Mouse (Mus musculus) CH12.LX (cell line): ENCODE data around the gene Ddx11. TPM values are rescaled to one million over a fixed set of nuclear protein-coding genes. Genes with fewer than 3 reads are reported as not detected.

Experiments
- DNase-seq: peaks from one replicate; pipeline ENCODE4 v3.0.0-alpha.2; 2013; ENCODE audit errors: extremely low read depth
- H3K27ac ChIP-seq: 2 replicates; pipeline ENCODE4 v1.5.1; 2012; ENCODE audit warnings: low read depth, mild to moderate bottlenecking, control low read depth, moderate library complexity; ENCODE audit not compliant: insufficient read depth
- H3K27me3 ChIP-seq: replicated peaks from 2 replicates; pipeline ENCODE3; 2012; ENCODE audit warnings: inconsistent platforms
- H3K36me3 ChIP-seq, 2 experiments: replicated peaks in 1 of 2; 2 replicates each; pipeline versions ENCODE3 to v1.6.1; 2012; ENCODE audit warnings: inconsistent platforms in 1 of 2, low read length in 1 of 2, mild to moderate bottlenecking in 1 of 2, mixed read lengths in 1 of 2, moderate library complexity in 1 of 2; ENCODE audit not compliant: control insufficient read depth in 1 of 2, insufficient read depth in 1 of 2
- H3K4me1 ChIP-seq, 2 experiments: 2 replicates each; pipeline ENCODE4 v1.6.1; 2012; ENCODE audit warnings: inconsistent platforms in 1 of 2, moderate library complexity in 1 of 2; ENCODE audit not compliant: insufficient read depth in 2 of 2, control insufficient read depth in 1 of 2
- H3K4me2 ChIP-seq: 2 replicates; pipeline ENCODE4 v1.6.1; 2012; ENCODE audit warnings: low read depth, mild to moderate bottlenecking, control low read depth; ENCODE audit not compliant: poor library complexity, insufficient read depth, severe bottlenecking
- H3K4me3 ChIP-seq, 3 experiments: fragments of 150-350 bp in 1 of 3; sonication (generic) in 1 of 3; replicated peaks in 1 of 3; 2 replicates each; pipeline versions ENCODE3 to v1.5.1; 2011 to 2012; ENCODE audit warnings: low read depth in 2 of 3, low read length in 2 of 3, mild to moderate bottlenecking in 2 of 3, moderate library complexity in 2 of 3, control low read depth in 1 of 3, improper control_type of control experiment in 1 of 3, inconsistent platforms in 1 of 3, mixed read lengths in 1 of 3; ENCODE audit not compliant: poor library complexity in 1 of 3
- H3K79me2 ChIP-seq: replicated peaks from 2 replicates; pipeline ENCODE4 v1.6.1; 2012; ENCODE audit warnings: mild to moderate bottlenecking, moderate library complexity; ENCODE audit not compliant: control insufficient read depth, poor library complexity, insufficient read depth, severe bottlenecking; ENCODE audit errors: extremely low read depth
- H3K9ac ChIP-seq: 2 replicates; pipeline ENCODE4 v1.6.1; 2012; ENCODE audit warnings: low read depth, mild to moderate bottlenecking, control low read depth, moderate library complexity; ENCODE audit not compliant: insufficient read depth
- H3K9me3 ChIP-seq: replicated peaks from 2 replicates; pipeline ENCODE3; 2012; ENCODE audit warnings: low read length, inconsistent platforms, mixed read lengths
- BHLHE40 ChIP-seq: IDR thresholded peaks from 2 replicates; pipeline ENCODE4 v1.6.1; 2011; ENCODE audit warnings: mild to moderate bottlenecking, low read depth, low read length, improper control_type of control experiment
- CHD1 ChIP-seq: IDR thresholded peaks from 2 replicates; pipeline ENCODE4 v1.6.1; 2012; ENCODE audit warnings: low read depth, low read length, improper control_type of control experiment, inconsistent platforms
- CHD2 ChIP-seq: IDR thresholded peaks from 2 replicates; pipeline ENCODE4 v1.6.1; 2011; ENCODE audit warnings: low read length, improper control_type of control experiment
- CTCF ChIP-seq, 2 experiments: IDR thresholded peaks in 1 of 2; conservative IDR thresholded peaks in 1 of 2; 2 replicates each; pipeline ENCODE4 v1.5.1; 2011 to 2012; ENCODE audit warnings: low read depth in 2 of 2, low read length in 2 of 2, improper control_type of control experiment in 1 of 2, inconsistent platforms in 1 of 2, mild to moderate bottlenecking in 1 of 2, moderate library complexity in 1 of 2
- E2F4 ChIP-seq: IDR thresholded peaks from 2 replicates; pipeline ENCODE4 v1.6.1; 2011; ENCODE audit warnings: low read depth, low read length, improper control_type of control experiment; ENCODE audit not compliant: insufficient replicate concordance
- ELF1 ChIP-seq: IDR thresholded peaks from 2 replicates; pipeline ENCODE4 v1.6.1; 2014; ENCODE audit warnings: low read depth, mild to moderate bottlenecking, inconsistent platforms, low read length, improper control_type of control experiment
- ETS1 ChIP-seq: conservative IDR thresholded peaks from 2 replicates; pipeline ENCODE4 v1.6.1; 2012; ENCODE audit warnings: low read depth, mild to moderate bottlenecking, inconsistent platforms, low read length, improper control_type of control experiment, moderate library complexity
- HCFC1 ChIP-seq: IDR thresholded peaks from 2 replicates; pipeline ENCODE4 v1.6.1; 2012; ENCODE audit warnings: low read depth, mild to moderate bottlenecking, inconsistent platforms, low read length, improper control_type of control experiment
- IRF4 ChIP-seq: IDR thresholded peaks from 2 replicates; pipeline ENCODE4 v1.6.1; 2014; ENCODE audit warnings: low read depth, mild to moderate bottlenecking, inconsistent platforms, low read length, improper control_type of control experiment
- JUN ChIP-seq: IDR thresholded peaks from 2 replicates; pipeline ENCODE4 v1.6.1; 2011; ENCODE audit warnings: low read depth, mild to moderate bottlenecking, low read length, improper control_type of control experiment, moderate library complexity; ENCODE audit not compliant: insufficient read depth
- JUND ChIP-seq: conservative IDR thresholded peaks from 2 replicates; pipeline ENCODE4 v1.6.1; 2011; ENCODE audit warnings: low read depth, low read length, improper control_type of control experiment
- KAT2A ChIP-seq: IDR thresholded peaks from 2 replicates; pipeline ENCODE4 v1.6.1; 2012; ENCODE audit warnings: low read length, improper control_type of control experiment, inconsistent platforms; ENCODE audit not compliant: insufficient replicate concordance
- MAFK ChIP-seq: IDR thresholded peaks from 2 replicates; pipeline ENCODE4 v1.6.1; 2011; ENCODE audit warnings: low read length, improper control_type of control experiment; ENCODE audit not compliant: insufficient replicate concordance
- MAX ChIP-seq: IDR thresholded peaks from 2 replicates; pipeline ENCODE4 v1.6.1; 2011; ENCODE audit warnings: low read length, improper control_type of control experiment
- MAZ ChIP-seq: IDR thresholded peaks from 2 replicates; pipeline ENCODE4 v1.6.1; 2012; ENCODE audit warnings: low read depth, mild to moderate bottlenecking, inconsistent platforms, low read length, improper control_type of control experiment, moderate library complexity
- MEF2A ChIP-seq: IDR thresholded peaks from 2 replicates; pipeline ENCODE4 v1.6.1; 2014; ENCODE audit warnings: low read depth, mild to moderate bottlenecking, inconsistent platforms, low read length, improper control_type of control experiment, borderline replicate concordance
- MXI1 ChIP-seq: IDR thresholded peaks from 2 replicates; pipeline ENCODE4 v1.6.1; 2011; ENCODE audit warnings: mild to moderate bottlenecking, low read depth, low read length, improper control_type of control experiment
- MYC ChIP-seq: IDR thresholded peaks from 2 replicates; pipeline ENCODE4 v1.6.1; 2011; ENCODE audit warnings: low read depth, mild to moderate bottlenecking, improper control_type of control experiment, low read length
- NELFE ChIP-seq: IDR thresholded peaks from 2 replicates; pipeline ENCODE4 v1.6.1; 2011; ENCODE audit warnings: low read depth, low read length, improper control_type of control experiment
- NRF1 ChIP-seq: IDR thresholded peaks from 2 replicates; pipeline ENCODE4 v1.6.1; 2014; ENCODE audit warnings: low read depth, mild to moderate bottlenecking, inconsistent platforms, low read length, improper control_type of control experiment, moderate library complexity
- PAX5 ChIP-seq: IDR thresholded peaks from 2 replicates; pipeline ENCODE4 v1.6.1; 2012; ENCODE audit warnings: low read length, inconsistent platforms, mixed read lengths
- POLR2A ChIP-seq: IDR thresholded peaks from 2 replicates; pipeline ENCODE4 v1.6.1; 2011; ENCODE audit warnings: low read depth, mild to moderate bottlenecking, improper control_type of control experiment, low read length
- POLR2AphosphoS2 ChIP-seq: IDR thresholded peaks from 2 replicates; pipeline ENCODE4 v1.6.1; 2011; ENCODE audit warnings: low read depth, low read length, improper control_type of control experiment
- RAD21 ChIP-seq: IDR thresholded peaks from 2 replicates; pipeline ENCODE4 v1.6.1; 2011; ENCODE audit warnings: low read depth, mild to moderate bottlenecking, low read length, improper control_type of control experiment, moderate library complexity
- SIN3A ChIP-seq: IDR thresholded peaks from 2 replicates; pipeline ENCODE4 v1.6.1; 2012; ENCODE audit warnings: low read length, improper control_type of control experiment, inconsistent platforms
- SMC3 ChIP-seq: IDR thresholded peaks from 2 replicates; pipeline ENCODE4 v1.6.1; 2011; ENCODE audit warnings: low read depth, low read length, improper control_type of control experiment
- TBP ChIP-seq: conservative IDR thresholded peaks from 2 replicates; pipeline ENCODE4 v1.6.1; 2011; ENCODE audit warnings: low read depth, low read length, improper control_type of control experiment
- TCF12 ChIP-seq: IDR thresholded peaks from 2 replicates; pipeline ENCODE4 v1.6.1; 2014; ENCODE audit warnings: low read depth, mild to moderate bottlenecking, inconsistent platforms, low read length, improper control_type of control experiment
- UBTF ChIP-seq: IDR thresholded peaks from 2 replicates; pipeline ENCODE4 v1.6.1; 2012; ENCODE audit warnings: low read depth, mild to moderate bottlenecking, inconsistent platforms, low read length, improper control_type of control experiment, moderate library complexity
- USF1 ChIP-seq: IDR thresholded peaks from 2 replicates; pipeline ENCODE4 v1.6.1; 2014; ENCODE audit warnings: low read depth, mild to moderate bottlenecking, inconsistent platforms, low read length, improper control_type of control experiment
- USF2 ChIP-seq: conservative IDR thresholded peaks from 2 replicates; pipeline ENCODE4 v1.6.1; 2011; ENCODE audit warnings: low read depth, low read length, improper control_type of control experiment
- ZC3H11A ChIP-seq: IDR thresholded peaks from 2 replicates; pipeline ENCODE4 v1.6.1; 2012; ENCODE audit warnings: low read depth, mild to moderate bottlenecking, inconsistent platforms, low read length, improper control_type of control experiment
- ZKSCAN1 ChIP-seq: IDR thresholded peaks from 2 replicates; pipeline ENCODE4 v1.6.1; 2012; ENCODE audit warnings: low read depth, inconsistent platforms, low read length, improper control_type of control experiment, borderline replicate concordance
- ZMIZ1 ChIP-seq: IDR thresholded peaks from 2 replicates; pipeline ENCODE4 v1.6.1; 2012; ENCODE audit warnings: low read depth, mild to moderate bottlenecking, inconsistent platforms, low read length, improper control_type of control experiment
- dilution Hi-C: fragments of 300-500 bp; cut with MboI; formaldehyde crosslinking; loops from 2 replicates; pipeline ENCODE4 v1.14.3; 2020; ENCODE audit warnings: low sequenced_read_pairs; ENCODE audit not compliant: extremely low pct_unique_long_range_greater_than_20kb, extremely low pct_ligation_motif_present
- in situ Hi-C: fragments of 300-500 bp; cut with MboI; formaldehyde crosslinking; loops from 3 replicates; pipeline ENCODE4 v1.14.3; 2019; ENCODE audit warnings: low sequenced_read_pairs, low pct_ligation_motif_present, low pct_unique_long_range_greater_than_20kb, mixed read lengths
- polyA plus RNA-seq: library from polyadenylated mRNA; unstranded; fragments of >175 nt; gene quantifications from 2 replicates; pipeline ENCODE4 v1.2.1, GENCODE M21; 2012; ENCODE audit warnings: low read depth; ENCODE audit not compliant: insufficient read length
- total RNA-seq, 2 experiments: library from RNA; depleted of rRNA; stranded (reverse); fragments of 300-350 nt in 1 of 2; fragments of >200 nt in 1 of 2; gene quantifications; 2 replicates each; pipeline ENCODE4 v1.2.3; 2012 to 2014

Gene Ddx11
- total RNA-seq (2012; rRNA removed): 17.8 and 22.7 TPM in 2 replicates
- 11.8 and 12.7 TPM in 2 replicates for total RNA-seq (2014; rRNA removed)
- 21.5 and 22.6 TPM in 2 replicates for polyA plus RNA-seq

DNA sequence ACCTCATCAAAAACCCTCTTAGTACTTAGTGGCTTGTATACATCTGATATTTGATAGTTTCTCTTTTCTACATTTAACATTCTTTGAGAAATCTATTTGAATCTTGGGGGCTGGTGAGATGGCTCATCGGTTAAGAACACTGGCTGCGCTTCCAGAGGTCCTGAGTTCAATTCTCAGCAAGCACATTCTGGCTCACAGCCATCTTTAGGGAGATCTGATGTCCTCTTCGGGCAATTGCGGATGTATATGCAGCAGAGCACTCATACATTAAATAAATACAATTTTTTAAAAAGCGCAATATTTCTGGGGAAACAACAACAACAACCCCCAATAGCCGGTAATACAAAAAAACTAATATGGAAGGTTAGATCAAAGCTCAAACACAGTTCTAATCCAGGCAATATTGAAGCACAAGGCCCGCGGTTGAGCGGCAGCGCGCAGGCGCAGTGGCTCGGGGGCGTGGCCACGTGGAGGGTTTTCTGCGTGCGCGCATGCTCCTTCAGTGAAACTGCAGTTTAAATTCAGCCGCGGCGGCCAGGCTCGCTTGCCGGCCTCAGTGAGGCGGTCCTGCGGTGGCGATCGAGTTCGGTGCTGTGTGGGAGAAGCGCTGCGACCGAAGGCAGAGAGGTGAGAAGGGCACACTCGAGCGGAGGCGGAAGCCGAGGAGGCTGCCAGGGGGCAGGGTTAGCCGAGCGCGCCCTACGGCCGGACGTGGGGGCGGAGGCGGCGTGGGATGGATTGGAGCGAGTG is at the start of gene Ddx11:
Ddx11 (plus strand) TSS at position 455 of the 750 bp plus-strand sequence.
- peaks cover 5 to 25% of the 10 kb centered on the region in 2 experiments; a peak in 3 of 4 replicates for H3K4me1 ChIP-seq
- peak within 1 kb of the TSS; percentile 68 to 83 (median 71) for H3K4me3 ChIP-seq
- peaks cover 35 to 48% of the 10 kb centered on the region in 2 experiments for H3K36me3 ChIP-seq
- peaks cover 15% of the 10 kb centered on the region for H3K79me2 ChIP-seq
- H3K27ac ChIP-seq: peak within 1 kb of the TSS; percentile 87
- H3K4me2 ChIP-seq: peak within 1 kb of the TSS; percentile 69
- 0 out of 2 replicates have a peak, but pooled peaks have one; percentile 57 for TF ChIP-seq KAT2A
- peak; percentile 83 for TF ChIP-seq TCF12
- TF ChIP-seq SIN3A: peak; percentile 89; the same call in 1 of the 2 replicates
- no peak for TF ChIP-seq MAFK
- TF ChIP-seq JUN: no peak
- TF ChIP-seq CHD1: no peak
- TF ChIP-seq TBP: 0 out of 2 replicates have a peak, but pooled peaks have one; percentile 35
- no peak for TF ChIP-seq ZC3H11A
- peak; percentile 97 for TF ChIP-seq POLR2A
- TF ChIP-seq MYC: peak; percentile 78
- no peak for TF ChIP-seq JUND
- TF ChIP-seq USF1: peak; percentile 83
- no peak; the same call in 1 of the 2 replicates for TF ChIP-seq ETS1
- TF ChIP-seq MEF2A: peak; percentile 54; the same call in 1 of the 2 replicates
- peak; percentile 36; the same call in 1 of the 2 replicates for TF ChIP-seq BHLHE40
- TF ChIP-seq MAZ: 0 out of 2 replicates have a peak, but pooled peaks have one; percentile 65
- peak; percentile 65; the same call in 1 of the 2 replicates for TF ChIP-seq E2F4
- TF ChIP-seq IRF4: peak; percentile 47; the same call in 1 of the 2 replicates
- TF ChIP-seq MAX: peak; percentile 84
- TF ChIP-seq NRF1: peak; percentile 97
- peak; percentile 70 for TF ChIP-seq USF2
- peak; percentile 95 for TF ChIP-seq MXI1
- TF ChIP-seq SMC3: no peak
- peak; percentile 62 for TF ChIP-seq HCFC1
- peak; percentile 85 for TF ChIP-seq NELFE
- TF ChIP-seq UBTF: 0 out of 2 replicates have a peak, but pooled peaks have one; percentile 75
- no peak for TF ChIP-seq PAX5
- no peak for TF ChIP-seq CTCF (conservative IDR thresholded peaks at IDR 0.05 in 1 of 2, IDR thresholded peaks at IDR 0.05 in 1 of 2; ENCODE audit: low read depth in 2 of 2, low read length in 2 of 2)
- TF ChIP-seq RAD21: no peak
- no peak for TF ChIP-seq ZKSCAN1
- TF ChIP-seq POLR2AphosphoS2: peak; percentile 61; the same call in 1 of the 2 replicates
- peak; percentile 96 for TF ChIP-seq ZMIZ1
- TF ChIP-seq ELF1: peak; percentile 77
- TF ChIP-seq CHD2: no peak; the same call in 1 of the 2 replicates
- peak; percentile 87 for DNase-seq
- no peaks in the 10 kb centered on the region for H3K9me3 ChIP-seq
- peak within 1 kb of the TSS; percentile 81 for H3K9ac ChIP-seq
- no peaks in the 10 kb centered on the region for H3K27me3 ChIP-seq
- dilution Hi-C loops (no loop called here), in situ Hi-C loops (no loop called here)
